Mouse (Mus musculus) hindbrain, embryonic 10.5 days (tissue): ENCODE data around the gene Chchd3. TPM values are rescaled to one million over a fixed set of nuclear protein-coding genes. Genes with fewer than 3 reads are reported as not detected.

Experiments used
- DNase-seq: peaks from one replicate; pipeline ENCODE4 v3.0.0-alpha.2; 2017; ENCODE audit warnings: low spot score
- H3K27ac ChIP-seq: fragments of 300-500 bp; sonication (generic); 2 replicates; pipeline ENCODE4 v1.5.1; 2016; ENCODE audit warnings: mild to moderate bottlenecking, moderate library complexity
- H3K27me3 ChIP-seq: fragments of 300-500 bp; sonication (generic); 2 replicates; pipeline ENCODE4 v1.6.1; 2016; ENCODE audit warnings: mild to moderate bottlenecking; ENCODE audit not compliant: poor library complexity, insufficient read depth, severe bottlenecking
- H3K36me3 ChIP-seq: fragments of 300-500 bp; sonication (generic); 2 replicates; pipeline ENCODE4 v1.6.1; 2016; ENCODE audit warnings: mild to moderate bottlenecking, moderate library complexity
- H3K4me1 ChIP-seq: fragments of 300-500 bp; sonication (generic); replicated peaks from 2 replicates; pipeline ENCODE4 v1.6.1; 2016; ENCODE audit warnings: mild to moderate bottlenecking
- H3K4me3 ChIP-seq: fragments of 300-500 bp; sonication (generic); 2 replicates; pipeline ENCODE4 v1.5.1; 2016; ENCODE audit warnings: mild to moderate bottlenecking, moderate library complexity
- H3K9me3 ChIP-seq: fragments of 300-500 bp; sonication (generic); 2 replicates; pipeline ENCODE4 v1.6.1; 2016; ENCODE audit warnings: mild to moderate bottlenecking, moderate library complexity
- WGBS: fragments of 180-500 bp; shearing (Covaris S2); methylation state at CpG from one replicate; pipeline ENCODE4 v1.1.7; 2016; 5-methylcytosine and 5-hydroxymethylcytosine counted together
- polyA plus RNA-seq: library from polyadenylated mRNA; unstranded; fragments of >200 nt; fragmentation: Nextera tagmentation; extraction: Ambion mirVana; gene quantifications from 2 replicates; pipeline ENCODE4 v1.2.1, GENCODE M21; 2016

Chchd3 gene
- polyA plus RNA-seq, 1 experiment from 2014 or later, result 131 TPM

- WGBS, result 91% methylated on average over 3 of the region's 3 CpGs
- DNase-seq, result no peak
- Histone ChIP-seq H3K27ac (no peak overlapping the region), H3K4me3 (no peak overlapping the region), H3K9me3 (no peaks in the 10 kb centered on the region), H3K27me3 (no peaks in the 10 kb centered on the region), H3K36me3 (no peaks in the 10 kb centered on the region), H3K4me1 (peaks cover 13% of the 10 kb centered on the region)
These were observed 110.4 kb downstream of the Chchd3 start for GRCm38 (mm10) chr6:32949702-32950101.

GRCm38 (mm10) chr6:32947225-32947624 is 112.8 kb downstream of the Chchd3 start:
- Histone ChIP-seq H3K27me3 (no peaks in the 10 kb centered on the region), H3K4me3 (no peak overlapping the region), H3K36me3 (no peaks in the 10 kb centered on the region), H3K4me1 (peaks cover 8% of the 10 kb centered on the region; the same call in 1 of the 2 replicates), H3K27ac (no peak overlapping the region), H3K9me3 (no peaks in the 10 kb centered on the region)
- DNase-seq, result no peak
- WGBS, result 63% methylated on average over 6 of the region's 6 CpGs

- no peaks in the 10 kb centered on the region for H3K27me3 ChIP-seq
- H3K9me3 ChIP-seq, result no peaks in the 10 kb centered on the region
- no peak overlapping the region for H3K27ac ChIP-seq
- H3K4me3 ChIP-seq, result no peak overlapping the region
- H3K4me1 ChIP-seq, result peaks cover 14% of the 10 kb centered on the region
- WGBS, result 89% methylated on average over 1 of the region's 1 CpGs
- no peak for DNase-seq
- H3K36me3 ChIP-seq, result no peaks in the 10 kb centered on the region
These were observed 115.1 kb downstream of the Chchd3 start for GRCm38 (mm10) chr6:32944956-32945355.

- Histone ChIP-seq H3K27me3 (no peaks in the 10 kb centered on the region), H3K4me1 (peaks cover 11% of the 10 kb centered on the region), H3K27ac (no peak overlapping the region), H3K36me3 (no peaks in the 10 kb centered on the region), H3K4me3 (no peak overlapping the region), H3K9me3 (no peaks in the 10 kb centered on the region)
- no peak for DNase-seq
- 95% methylated on average over 4 of the region's 4 CpGs for WGBS
These were observed 116.4 kb downstream of the Chchd3 start for GRCm38 (mm10) chr6:32943651-32944050.

GRCm38 (mm10) chr6:32940299-32940698 is 119.8 kb downstream of the Chchd3 start:
- Histone ChIP-seq H3K36me3 (no peaks in the 10 kb centered on the region), H3K9me3 (no peaks in the 10 kb centered on the region), H3K27ac (no peak overlapping the region), H3K4me1 (peaks cover 9% of the 10 kb centered on the region), H3K27me3 (no peaks in the 10 kb centered on the region), H3K4me3 (no peak overlapping the region)
- WGBS, result 71% methylated on average over 11 of the region's 11 CpGs
- no peak for DNase-seq

GRCm38 (mm10) chr6:32937643-32938042 is 122.4 kb downstream of the Chchd3 start:
- no peak for DNase-seq
- 93% methylated on average over 1 of the region's 1 CpGs for WGBS
- H3K27ac ChIP-seq, result no peak overlapping the region
- H3K36me3 ChIP-seq, result no peaks in the 10 kb centered on the region
- H3K4me1 ChIP-seq, result peaks cover 9% of the 10 kb centered on the region
- H3K9me3 ChIP-seq, result no peaks in the 10 kb centered on the region
- H3K4me3 ChIP-seq, result no peak overlapping the region
- H3K27me3 ChIP-seq, result no peaks in the 10 kb centered on the region

GRCm38 (mm10) chr6:32936794-32937193 is 123.3 kb downstream of the Chchd3 start:
- WGBS, result 89% methylated on average over 3 of the region's 3 CpGs

GRCm38 (mm10) chr6:32936365-32936764 is 123.7 kb downstream of the Chchd3 start:
- H3K27me3 ChIP-seq, result no peaks in the 10 kb centered on the region
- no peak overlapping the region for H3K27ac ChIP-seq
- peaks cover 14% of the 10 kb centered on the region for H3K4me1 ChIP-seq
- H3K36me3 ChIP-seq, result no peaks in the 10 kb centered on the region
- no peak for DNase-seq
- no peak overlapping the region for H3K4me3 ChIP-seq
- H3K9me3 ChIP-seq, result no peaks in the 10 kb centered on the region
- WGBS, result 63% methylated on average over 2 of the region's 2 CpGs

More at GRCm38 (mm10) chr6:32936794-32937193, 123.3 kb downstream of the Chchd3 start:
- H3K4me1 ChIP-seq, result peaks cover 9% of the 10 kb centered on the region
- H3K27ac ChIP-seq, result no peak overlapping the region
- H3K4me3 ChIP-seq, result no peak overlapping the region
- no peaks in the 10 kb centered on the region for H3K36me3 ChIP-seq
- H3K9me3 ChIP-seq, result no peaks in the 10 kb centered on the region
- no peaks in the 10 kb centered on the region for H3K27me3 ChIP-seq
- no peak for DNase-seq

- no peaks in the 10 kb centered on the region for H3K27me3 ChIP-seq
- H3K36me3 ChIP-seq, result no peaks in the 10 kb centered on the region
- H3K27ac ChIP-seq, result no peak overlapping the region
- no peak for DNase-seq
- WGBS, result 90% methylated on average over 5 of the region's 5 CpGs
- no peaks in the 10 kb centered on the region for H3K9me3 ChIP-seq
- no peak overlapping the region for H3K4me3 ChIP-seq
- H3K4me1 ChIP-seq, result peaks cover 18% of the 10 kb centered on the region
These were observed 124.5 kb downstream of the Chchd3 start for GRCm38 (mm10) chr6:32935576-32935975.

- WGBS, result 32% methylated on average over 11 of the region's 11 CpGs
- peak; percentile 12 for DNase-seq
- Histone ChIP-seq H3K4me1 (peaks cover 12% of the 10 kb centered on the region), H3K27me3 (no peaks in the 10 kb centered on the region), H3K9me3 (no peaks in the 10 kb centered on the region), H3K4me3 (no peak overlapping the region), H3K36me3 (no peaks in the 10 kb centered on the region), H3K27ac (no peak overlapping the region; the same call in 1 of the 2 replicates)
These were observed 128.8 kb downstream of the Chchd3 start for GRCm38 (mm10) chr6:32931106-32931770.

- no peak overlapping the region for H3K27ac ChIP-seq
- peaks cover 2% of the 10 kb centered on the region for H3K36me3 ChIP-seq
- H3K27me3 ChIP-seq, result no peaks in the 10 kb centered on the region
- no peak overlapping the region for H3K4me3 ChIP-seq
- no peaks in the 10 kb centered on the region for H3K9me3 ChIP-seq
- WGBS, result 89% methylated on average over 1 of the region's 1 CpGs
- H3K4me1 ChIP-seq, result no peaks in the 10 kb centered on the region
- no peak for DNase-seq
These were observed 137.7 kb downstream of the Chchd3 start for GRCm38 (mm10) chr6:32922391-32922790.

GRCm38 (mm10) chr6:32920091-32920490 is 140.0 kb downstream of the Chchd3 start:
- Histone ChIP-seq H3K27me3 (no peaks in the 10 kb centered on the region), H3K4me1 (no peaks in the 10 kb centered on the region), H3K27ac (no peak overlapping the region), H3K4me3 (no peak overlapping the region), H3K9me3 (no peaks in the 10 kb centered on the region), H3K36me3 (peaks cover 9% of the 10 kb centered on the region)
- no peak for DNase-seq
- 90% methylated on average over 2 of the region's 2 CpGs for WGBS

GRCm38 (mm10) chr6:32910692-32911091 is 149.4 kb downstream of the Chchd3 start:
- Histone ChIP-seq H3K27ac (no peak overlapping the region), H3K36me3 (no peaks in the 10 kb centered on the region), H3K4me1 (no peaks in the 10 kb centered on the region), H3K4me3 (no peak overlapping the region), H3K27me3 (no peaks in the 10 kb centered on the region), H3K9me3 (no peaks in the 10 kb centered on the region)
- WGBS, result 93% methylated on average over 2 of the region's 2 CpGs
- DNase-seq, result no peak

- no peaks in the 10 kb centered on the region for H3K4me1 ChIP-seq
- H3K27ac ChIP-seq, result no peak overlapping the region
- no peak overlapping the region for H3K4me3 ChIP-seq
- DNase-seq, result no peak
- H3K9me3 ChIP-seq, result no peaks in the 10 kb centered on the region
- WGBS, result 93% methylated on average over 4 of the region's 4 CpGs
- H3K36me3 ChIP-seq, result no peaks in the 10 kb centered on the region
- H3K27me3 ChIP-seq, result no peaks in the 10 kb centered on the region
These were observed 161.0 kb downstream of the Chchd3 start for GRCm38 (mm10) chr6:32899061-32899460.
